Mouse (Mus musculus) lung, postnatal 0 days (tissue): ENCODE measurements at regions not wholly inside any gene's neighbourhood (a gene's known extent, or its start where the extent isn't known, plus 50 kb on each side); places are given as distances from the start of the nearest gene placed in this dataset.

Experiments used
- CTCF ChIP-seq: IDR thresholded peaks from 2 replicates; pipeline ENCODE4 v1.5.1; 2016; ENCODE audit warnings: antibody characterized with exemption, mild to moderate bottlenecking
- EP300 ChIP-seq: IDR thresholded peaks from 2 replicates; pipeline ENCODE4 v1.6.1; 2016; ENCODE audit warnings: antibody characterized with exemption, mild to moderate bottlenecking, control low read depth

DNA sequence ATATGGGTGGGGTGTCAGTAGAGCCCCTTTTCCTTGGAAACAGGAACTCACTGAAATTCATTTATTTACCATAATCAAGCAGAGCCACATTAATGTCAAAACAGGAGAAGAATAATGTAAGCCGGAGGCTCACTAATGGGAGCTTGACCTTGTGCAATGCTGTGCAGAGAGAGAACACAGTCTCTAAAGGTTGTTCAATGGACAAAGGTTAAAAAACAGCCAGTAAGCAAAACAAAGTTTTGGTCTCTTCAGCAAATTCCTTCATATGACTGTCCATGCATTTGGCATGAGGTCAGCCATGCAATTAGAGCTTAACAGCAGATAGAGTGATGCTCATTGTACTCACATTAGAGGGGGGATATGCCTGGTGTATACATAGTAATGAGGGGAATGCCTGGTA is 113.1 kb downstream of the Tsen15 start:
- TF ChIP-seq EP300, result no peak
- no peak for TF ChIP-seq CTCF
